Mouse (Mus musculus): ENCODE results near the gene Calb2.

GRCm38 (mm10) chr8:110152951-110153350 is 15.1 kb downstream of the Calb2 start:
- TF ChIP-seq CTCF (IDR thresholded peaks at IDR 0.05; ENCODE audit: borderline replicate concordance, extremely low read depth, insufficient read depth, insufficient read length) (no peak), POLR2A (IDR thresholded peaks at IDR 0.05; ENCODE audit: borderline replicate concordance, extremely low read depth, insufficient read depth, insufficient read length, poor library complexity, severe bottlenecking) (no peak)

All from brain, embryonic 14.5 days (tissue).